Mouse (Mus musculus): ENCODE measurements around the gene Esp22. TPM values are rescaled to one million over a fixed set of nuclear protein-coding genes. Genes with fewer than 3 reads are reported as not detected.
"Not testable (repeated sequence)": the region's sequence is repeated elsewhere in the genome, so short reads cannot be mapped to it uniquely, and the experiment has no call there.

The Esp22 gene
- not detected in 2 replicates for polyA plus RNA-seq (2014; fragmentation: Nextera tagmentation; extraction: Ambion mirVana)

- H3K4me3 ChIP-seq (ENCODE audit: low read depth, low read length) = no peak within 1 kb of the TSS
- 96% methylated on average over 1 of the region's 1 CpGs for WGBS
- H3K36me3 ChIP-seq (ENCODE audit: control insufficient read depth, insufficient read depth, low read length) = no peaks in the 10 kb centered on the region
- no peak within 1 kb of the TSS for H3K4me2 ChIP-seq (ENCODE audit: low read depth, low read length)
- H3K27ac ChIP-seq (ENCODE audit: low read depth, low read length) = no peak within 1 kb of the TSS
- no peaks in the 10 kb centered on the region; the same call in 1 of the 2 replicates for H3K9me3 ChIP-seq (ENCODE audit: control insufficient read depth, low read length)
- no peaks in the 10 kb centered on the region for H3K27me3 ChIP-seq (ENCODE audit: control insufficient read depth, insufficient read depth, low read length)
- ATAC-seq (ENCODE audit: low read depth) = no peak
- no peak within 1 kb of the TSS for H3K9ac ChIP-seq (replicated peaks; ENCODE audit: low read depth, low read length)
- H3K4me1 ChIP-seq (ENCODE audit: control insufficient read depth, insufficient read depth, low read length) = no peaks in the 10 kb centered on the region
These were observed at the start of gene Esp22 for GRCm38 (mm10) chr17:39095034-39095433. Esp22 (plus strand) TSS chr17:39095334.

GRCm38 (mm10) chr17:39063641-39064040 is 31.5 kb upstream of the Esp22 start:
- Histone ChIP-seq H3K4me1 (ENCODE audit: control insufficient read depth, insufficient read depth, low read length) (no peaks in the 10 kb centered on the region), H3K9ac (replicated peaks; ENCODE audit: low read depth, low read length) (no peak overlapping the region), H3K36me3 (ENCODE audit: control insufficient read depth, insufficient read depth, low read length) (no peaks in the 10 kb centered on the region), H3K9me3 (ENCODE audit: control insufficient read depth, low read length) (no peaks in the 10 kb centered on the region; the same call in 1 of the 2 replicates), H3K27ac (ENCODE audit: low read depth, low read length) (no peak overlapping the region), H3K4me2 (ENCODE audit: low read depth, low read length) (no peak overlapping the region), H3K27me3 (ENCODE audit: control insufficient read depth, insufficient read depth, low read length) (no peaks in the 10 kb centered on the region), H3K4me3 (ENCODE audit: low read depth, low read length) (no peak overlapping the region)
- no peak for ATAC-seq (ENCODE audit: low read depth)

- Histone ChIP-seq H3K36me3 (ENCODE audit: control insufficient read depth, insufficient read depth, low read length) (no peaks in the 10 kb centered on the region), H3K4me3 (ENCODE audit: low read depth, low read length) (no peak within 1 kb of the TSS), H3K9me3 (ENCODE audit: control insufficient read depth, low read length) (peaks cover under 1% of the 10 kb centered on the region; the same call in 1 of the 2 replicates), H3K4me2 (ENCODE audit: low read depth, low read length) (no peak within 1 kb of the TSS), H3K4me1 (ENCODE audit: control insufficient read depth, insufficient read depth, low read length) (no peaks in the 10 kb centered on the region), H3K9ac (replicated peaks; ENCODE audit: low read depth, low read length) (no peak within 1 kb of the TSS), H3K27ac (ENCODE audit: low read depth, low read length) (no peak within 1 kb of the TSS), H3K27me3 (ENCODE audit: control insufficient read depth, insufficient read depth, low read length) (no peaks in the 10 kb centered on the region)
- WGBS = 50% methylated on average over 1 of the region's 1 CpGs
- ATAC-seq (ENCODE audit: low read depth) = no peak
These were observed 18.2 kb upstream of the Esp22 start, which contains the start of gene Esp23 for GRCm38 (mm10) chr17:39076937-39077336. Esp23 (minus strand) TSS chr17:39077037.

- 72% methylated on average over 11 of the region's 11 CpGs for WGBS
These were observed 12.0 kb downstream of the Esp22 start for GRCm38 (mm10) chr17:39107126-39107525.

GRCm38 (mm10) chr17:39129156-39129555 is 34.0 kb downstream of the Esp22 start:
- H3K36me3 ChIP-seq (ENCODE audit: control insufficient read depth, insufficient read depth, low read length); H3K4me2 ChIP-seq (ENCODE audit: low read depth, low read length); ATAC-seq (ENCODE audit: low read depth); H3K4me3 ChIP-seq (ENCODE audit: low read depth, low read length); H3K27me3 ChIP-seq (ENCODE audit: control insufficient read depth, insufficient read depth, low read length); H3K27ac ChIP-seq (ENCODE audit: low read depth, low read length); H3K9me3 ChIP-seq (ENCODE audit: control insufficient read depth, low read length); H3K9ac ChIP-seq (replicated peaks; ENCODE audit: low read depth, low read length); H3K4me1 ChIP-seq (ENCODE audit: control insufficient read depth, insufficient read depth, low read length): not testable (repeated sequence)
- 70% methylated on average over 12 of the region's 12 CpGs for WGBS

More at GRCm38 (mm10) chr17:39107126-39107525, 12.0 kb downstream of the Esp22 start:
- not testable (repeated sequence) for H3K36me3 ChIP-seq (ENCODE audit: control insufficient read depth, insufficient read depth, low read length); H3K27me3 ChIP-seq (ENCODE audit: control insufficient read depth, insufficient read depth, low read length); H3K27ac ChIP-seq (ENCODE audit: low read depth, low read length); H3K4me3 ChIP-seq (ENCODE audit: low read depth, low read length); H3K9ac ChIP-seq (replicated peaks; ENCODE audit: low read depth, low read length); H3K4me1 ChIP-seq (ENCODE audit: control insufficient read depth, insufficient read depth, low read length); H3K4me2 ChIP-seq (ENCODE audit: low read depth, low read length); ATAC-seq (ENCODE audit: low read depth); H3K9me3 ChIP-seq (ENCODE audit: control insufficient read depth, low read length)

Other genes starting within 250 kb of the Esp22 start
- gene Esp24, start 58.6 kb upstream of the Esp22 start, polyA plus RNA-seq (2014; fragmentation: Nextera tagmentation; extraction: Ambion mirVana) = not detected in 2 replicates
- gene Gm21903, start 52.0 kb upstream of the Esp22 start, polyA plus RNA-seq (2014; fragmentation: Nextera tagmentation; extraction: Ambion mirVana) = not detected in 2 replicates
- gene Esp23, start 18.3 kb upstream of the Esp22 start, polyA plus RNA-seq (2014; fragmentation: Nextera tagmentation; extraction: Ambion mirVana) = not detected in 2 replicates